Mouse (Mus musculus) MEL (cell line): ENCODE data around the gene Exph5. TPM values are rescaled to one million over a fixed set of nuclear protein-coding genes. Genes with fewer than 3 reads are reported as not detected.
A peak's percentile ranks its signal among the peaks of the same experiment; 100 is the strongest.

Experiments used
- DNase-seq: peaks from one replicate; pipeline ENCODE4 v3.0.0; 2011; ENCODE audit warnings: low read depth, low spot score
- H3K27ac ChIP-seq: 2 replicates; pipeline ENCODE4 v1.5.1; 2012; ENCODE audit warnings: low read depth, mild to moderate bottlenecking, control low read depth, low read length, moderate library complexity; ENCODE audit not compliant: control insufficient read depth
- H3K27me3 ChIP-seq, 2 experiments: fragments of 150-350 bp in 1 of 2; sonication (generic) in 1 of 2; 2 replicates each; pipeline ENCODE4 v1.6.1; 2012; ENCODE audit warnings: low read length in 2 of 2, mild to moderate bottlenecking in 2 of 2, improper control_type of control experiment in 1 of 2, moderate library complexity in 1 of 2; ENCODE audit not compliant: insufficient read depth in 2 of 2, control insufficient read depth in 1 of 2
- H3K36me3 ChIP-seq, 2 experiments: 2 replicates each; pipeline ENCODE4 v1.6.1; 2012 to 2014; ENCODE audit warnings: low read length in 2 of 2, improper control_type of control experiment in 1 of 2, inconsistent platforms in 1 of 2, mild to moderate bottlenecking in 1 of 2; ENCODE audit not compliant: insufficient read depth in 2 of 2, control insufficient read depth in 1 of 2
- H3K4me1 ChIP-seq, 2 experiments: fragments of 150-350 bp in 1 of 2; sonication (generic) in 1 of 2; 2 replicates each; pipeline ENCODE4 v1.6.1; 2012; ENCODE audit warnings: low read length in 2 of 2, improper control_type of control experiment in 1 of 2, mild to moderate bottlenecking in 1 of 2; ENCODE audit not compliant: insufficient read depth in 2 of 2, control insufficient read depth in 1 of 2
- H3K4me3 ChIP-seq, 2 experiments: fragments of 150-350 bp in 1 of 2; sonication (generic) in 1 of 2; 2 replicates each; pipeline ENCODE4 v1.5.1; 2012; ENCODE audit warnings: low read depth in 2 of 2, low read length in 2 of 2, mild to moderate bottlenecking in 2 of 2, moderate library complexity in 2 of 2, control low read depth in 1 of 2, improper control_type of control experiment in 1 of 2; ENCODE audit not compliant: control insufficient read depth in 1 of 2, insufficient read depth in 1 of 2
- H3K79me2 ChIP-seq: 2 replicates; pipeline ENCODE4 v1.6.1; 2012; ENCODE audit warnings: mild to moderate bottlenecking, low read length, moderate library complexity; ENCODE audit not compliant: control insufficient read depth, poor library complexity, insufficient read depth
- H3K9ac ChIP-seq: 2 replicates; pipeline ENCODE4 v1.6.1; 2012; ENCODE audit warnings: low read depth, mild to moderate bottlenecking, control low read depth, low read length, moderate library complexity; ENCODE audit not compliant: control insufficient read depth, poor library complexity, severe bottlenecking
- H3K9me3 ChIP-seq: fragments of 150-350 bp; sonication (generic); replicated peaks from 2 replicates; pipeline ENCODE4 v1.6.1; 2012; ENCODE audit warnings: mild to moderate bottlenecking, low read length, improper control_type of control experiment, moderate library complexity; ENCODE audit not compliant: insufficient read depth
- BHLHE40 ChIP-seq: IDR thresholded peaks from 2 replicates; pipeline ENCODE4 v1.6.1; 2012; ENCODE audit warnings: low read depth, mild to moderate bottlenecking, inconsistent platforms, low read length, improper control_type of control experiment, borderline replicate concordance
- CHD2 ChIP-seq: IDR thresholded peaks from 2 replicates; pipeline ENCODE4 v1.6.1; 2011; ENCODE audit warnings: low read length, improper control_type of control experiment
- ELF1 ChIP-seq: IDR thresholded peaks from 2 replicates; pipeline ENCODE4 v1.6.1; 2014; ENCODE audit warnings: low read depth, mild to moderate bottlenecking, inconsistent platforms, low read length, improper control_type of control experiment, moderate library complexity
- EP300 ChIP-seq, 2 experiments: IDR thresholded peaks; 2 replicates each; pipeline ENCODE4 v1.6.1; 2011; ENCODE audit warnings: improper control_type of control experiment in 2 of 2, low read length in 2 of 2, low read depth in 1 of 2, mild to moderate bottlenecking in 1 of 2
- ETS1 ChIP-seq: IDR thresholded peaks from 2 replicates; pipeline ENCODE4 v1.6.1; 2012; ENCODE audit warnings: low read depth, mild to moderate bottlenecking, inconsistent platforms, low read length, improper control_type of control experiment, moderate library complexity
- GABPA ChIP-seq: IDR thresholded peaks from 2 replicates; pipeline ENCODE4 v1.6.1; 2012; ENCODE audit warnings: low read depth, mild to moderate bottlenecking, inconsistent platforms, low read length, improper control_type of control experiment, moderate library complexity
- GATA1 ChIP-seq: IDR thresholded peaks from 2 replicates; pipeline ENCODE4 v1.6.1; 2011; ENCODE audit warnings: low read depth, low read length, improper control_type of control experiment
- HCFC1 ChIP-seq: IDR thresholded peaks from 2 replicates; pipeline ENCODE4 v1.6.1; 2012; ENCODE audit warnings: low read depth, mild to moderate bottlenecking, inconsistent platforms, low read length, improper control_type of control experiment, moderate library complexity
- KAT2A ChIP-seq: conservative IDR thresholded peaks from 2 replicates; pipeline ENCODE4 v1.6.1; 2012; ENCODE audit warnings: low read depth, low read length, improper control_type of control experiment, inconsistent platforms
- MAFK ChIP-seq: IDR thresholded peaks from 2 replicates; pipeline ENCODE4 v1.6.1; 2011; ENCODE audit warnings: low read depth, mild to moderate bottlenecking, low read length, improper control_type of control experiment, borderline replicate concordance
- MAX ChIP-seq: IDR thresholded peaks from 2 replicates; pipeline ENCODE4 v1.6.1; 2011; ENCODE audit warnings: low read length, improper control_type of control experiment
- MAZ ChIP-seq: IDR thresholded peaks from 2 replicates; pipeline ENCODE4 v1.6.1; 2012; ENCODE audit warnings: low read depth, mild to moderate bottlenecking, inconsistent platforms, low read length, improper control_type of control experiment
- MXI1 ChIP-seq: IDR thresholded peaks from 2 replicates; pipeline ENCODE4 v1.6.1; 2011; ENCODE audit warnings: mild to moderate bottlenecking, low read depth, low read length, improper control_type of control experiment
- MYB ChIP-seq: IDR thresholded peaks from 2 replicates; pipeline ENCODE4 v1.6.1; 2011; ENCODE audit warnings: mild to moderate bottlenecking, low read depth, low read length, improper control_type of control experiment
- MYC ChIP-seq: IDR thresholded peaks from 2 replicates; pipeline ENCODE4 v1.6.1; 2011; ENCODE audit warnings: low read depth, mild to moderate bottlenecking, low read length, improper control_type of control experiment, moderate library complexity
- NELFE ChIP-seq: IDR thresholded peaks from 2 replicates; pipeline ENCODE4 v1.6.1; 2011; ENCODE audit warnings: low read depth, low read length, improper control_type of control experiment
- NRF1 ChIP-seq: IDR thresholded peaks from 2 replicates; pipeline ENCODE4 v1.6.1; 2014; ENCODE audit warnings: low read depth, mild to moderate bottlenecking, inconsistent platforms, low read length, improper control_type of control experiment, moderate library complexity; ENCODE audit not compliant: poor library complexity, insufficient read depth, severe bottlenecking
- POLR2AphosphoS5 ChIP-seq: IDR thresholded peaks from 2 replicates; pipeline ENCODE4 v1.6.1; 2012; ENCODE audit warnings: low read depth, borderline replicate concordance, mild to moderate bottlenecking, inconsistent platforms, low read length, moderate library complexity, mixed read lengths
- RCOR1 ChIP-seq: IDR thresholded peaks from 2 replicates; pipeline ENCODE4 v1.6.1; 2012; ENCODE audit warnings: low read depth, mild to moderate bottlenecking, inconsistent platforms, low read length, improper control_type of control experiment
- SMC3 ChIP-seq: IDR thresholded peaks from 2 replicates; pipeline ENCODE4 v1.6.1; 2011; ENCODE audit warnings: low read depth, low read length, improper control_type of control experiment
- TAL1 ChIP-seq: IDR thresholded peaks from 2 replicates; pipeline ENCODE4 v1.6.1; 2012; ENCODE audit warnings: mild to moderate bottlenecking, inconsistent platforms, low read length, moderate library complexity, mixed read lengths
- ZC3H11A ChIP-seq: IDR thresholded peaks from 2 replicates; pipeline ENCODE4 v1.6.1; 2012; ENCODE audit warnings: low read depth, mild to moderate bottlenecking, inconsistent platforms, low read length, improper control_type of control experiment
- ZKSCAN1 ChIP-seq: IDR thresholded peaks from 2 replicates; pipeline ENCODE4 v1.6.1; 2012; ENCODE audit warnings: low read depth, mild to moderate bottlenecking, inconsistent platforms, low read length, improper control_type of control experiment, moderate library complexity
- ZNF384 ChIP-seq: IDR thresholded peaks from 2 replicates; pipeline ENCODE4 v1.6.1; 2012; ENCODE audit warnings: low read depth, mild to moderate bottlenecking, inconsistent platforms, low read length, improper control_type of control experiment
- polyA plus RNA-seq, 2 experiments: library from polyadenylated mRNA; stranded (reverse) in 1 of 2; unstranded in 1 of 2; fragments of >175 nt in 1 of 2; fragments of >200 nt in 1 of 2; gene quantifications; 2 replicates each; pipeline versions ENCODE4 v1.2.1 to v1.2.4; 2012; ENCODE audit warnings: low replicate concordance in 2 of 2, low read depth in 1 of 2; ENCODE audit not compliant: insufficient read length in 2 of 2, insufficient read depth in 1 of 2, missing spikeins in 1 of 2
- total RNA-seq: library from RNA; depleted of rRNA; stranded (reverse); fragments of 300-350 nt; gene quantifications from 2 replicates; pipeline ENCODE4 v1.2.3, GENCODE M21; 2012

Exph5 gene
- total and polyA plus RNA-seq, 3 experiments, result not detected

DNA sequence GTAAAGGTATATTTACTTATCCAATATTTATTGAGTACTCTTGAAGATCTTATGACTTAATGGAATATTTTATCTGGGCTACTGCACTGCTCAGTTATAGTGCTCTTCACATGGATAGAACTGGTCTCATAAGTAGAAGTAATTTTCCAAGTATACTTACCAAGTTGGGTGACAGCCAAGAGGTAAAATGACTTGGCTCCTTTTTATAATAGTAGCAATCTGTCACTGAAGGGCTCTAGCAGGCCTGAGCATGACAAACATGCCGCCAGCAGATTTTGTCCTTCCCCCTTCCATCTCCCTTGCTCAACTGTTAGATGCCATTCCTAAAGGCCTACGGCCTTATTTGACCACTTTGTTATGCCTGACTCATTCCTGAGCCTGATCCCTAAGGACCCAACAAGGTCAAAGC is 107.5 kb downstream of the Exph5 start:
- no peak for TF ChIP-seq MXI1
- TF ChIP-seq CHD2, result no peak
- no peak for TF ChIP-seq EP300 (IDR thresholded peaks at IDR 0.05; ENCODE audit: low read depth in 1 of 2, low read length in 2 of 2)
- no peak for TF ChIP-seq NRF1
- TF ChIP-seq POLR2AphosphoS5, result no peak
- TF ChIP-seq MYC, result no peak
- no peak for TF ChIP-seq ZNF384
- no peak for TF ChIP-seq MAZ
- TF ChIP-seq TAL1, result no peak
- TF ChIP-seq SMC3, result no peak
- TF ChIP-seq ZKSCAN1, result no peak
- no peak for TF ChIP-seq RCOR1
- H3K9ac ChIP-seq, result no peak overlapping the region
- 0 out of 4 replicates have a peak, but pooled peaks cover 0 to 6% of the 10 kb centered on the region in 2 experiments for H3K4me1 ChIP-seq
- no peaks in the 10 kb centered on the region for H3K79me2 ChIP-seq
- no peaks in the 10 kb centered on the region for H3K9me3 ChIP-seq
- no peaks in the 10 kb centered on the region; a peak in 1 of 4 replicates for H3K27me3 ChIP-seq
- H3K27ac ChIP-seq, result no peak overlapping the region
- H3K36me3 ChIP-seq, result no peaks in the 10 kb centered on the region; a peak in 2 of 4 replicates
- no peak overlapping the region for H3K4me3 ChIP-seq
- peak; percentile 43 for DNase-seq

- no peaks in the 10 kb centered on the region for H3K9me3 ChIP-seq
- no peak overlapping the region for H3K4me3 ChIP-seq
Observed at GRCm38 (mm10) chr9:53409427-53409826, 108.0 kb downstream of the Exph5 start.

GRCm38 (mm10) chr9:53422133-53422896 is 120.8 kb downstream of the Exph5 start:
- peaks cover 8 to 12% of the 10 kb centered on the region in 2 experiments; a peak in 3 of 4 replicates for H3K4me1 ChIP-seq
- H3K79me2 ChIP-seq, result no peaks in the 10 kb centered on the region
- peak; percentile 92 for DNase-seq
- H3K27me3 ChIP-seq, result no peaks in the 10 kb centered on the region
- H3K4me3 ChIP-seq, result peak overlapping the region; percentile 42 to 50
- peaks cover 0 to 17% of the 10 kb centered on the region in 2 experiments; a peak in 2 of 4 replicates for H3K36me3 ChIP-seq
- H3K27ac ChIP-seq, result peak overlapping the region; percentile 84
- H3K9me3 ChIP-seq, result no peaks in the 10 kb centered on the region
- H3K9ac ChIP-seq, result peak overlapping the region; percentile 45
- TF ChIP-seq NELFE, result no peak
- TF ChIP-seq ELF1, result no peak
- TF ChIP-seq BHLHE40, result peak; percentile 72; the same call in 1 of the 2 replicates
- no peak for TF ChIP-seq CHD2
- TF ChIP-seq GABPA, result no peak
- TF ChIP-seq TAL1, result peak; percentile 92
- no peak for TF ChIP-seq MAFK
- TF ChIP-seq SMC3, result no peak
- no peak for TF ChIP-seq POLR2AphosphoS5
- no peak; the same call in 1 of the 2 replicates for TF ChIP-seq MXI1
- TF ChIP-seq ETS1, result peak; percentile 79; the same call in 1 of the 2 replicates
- TF ChIP-seq MYB, result no peak
- TF ChIP-seq GATA1, result peak; percentile 94
- peak; percentile 92 to 94 for TF ChIP-seq EP300 (IDR thresholded peaks at IDR 0.05; ENCODE audit: low read depth in 1 of 2, low read length in 2 of 2)
- no peak for TF ChIP-seq KAT2A
- no peak for TF ChIP-seq MAX
- no peak for TF ChIP-seq ZC3H11A
- TF ChIP-seq MYC, result no peak

More at GRCm38 (mm10) chr9:53409427-53409826, 108.0 kb downstream of the Exph5 start:
- no peaks in the 10 kb centered on the region; a peak in 2 of 4 replicates for H3K36me3 ChIP-seq
- no peaks in the 10 kb centered on the region; a peak in 1 of 4 replicates for H3K27me3 ChIP-seq
- no peak overlapping the region for H3K27ac ChIP-seq
- no peak for DNase-seq
- H3K9ac ChIP-seq, result no peak overlapping the region
- no peaks in the 10 kb centered on the region for H3K79me2 ChIP-seq
- no peak for TF ChIP-seq HCFC1
- H3K4me1 ChIP-seq, result 0 out of 4 replicates have a peak, but pooled peaks cover 0 to 6% of the 10 kb centered on the region in 2 experiments
